Mouse (Mus musculus) bone marrow macrophage, adult 2 months (primary cell): Measurements from ENCODE around the gene Chrm3. TPM values are rescaled to one million over a fixed set of nuclear protein-coding genes. Genes with fewer than 3 reads are reported as not detected.
A peak's percentile ranks its signal among the peaks of the same experiment; 100 is the strongest.

Source experiments
- H3K27ac ChIP-seq: 2 replicates; pipeline ENCODE4 v1.5.1; 2012; ENCODE audit warnings: low read depth, low read length; ENCODE audit not compliant: insufficient read depth
- H3K4me1 ChIP-seq: 2 replicates; pipeline ENCODE4 v1.6.1; 2012; ENCODE audit warnings: low read length; ENCODE audit not compliant: control insufficient read depth, insufficient read depth
- H3K4me3 ChIP-seq: 2 replicates; pipeline ENCODE4 v1.5.1; 2012; ENCODE audit warnings: mild to moderate bottlenecking, low read length, moderate library complexity; ENCODE audit not compliant: insufficient read depth
- CTCF ChIP-seq: IDR thresholded peaks from 2 replicates; pipeline ENCODE4 v1.5.1; 2012; ENCODE audit warnings: low read depth, mild to moderate bottlenecking, low read length, moderate library complexity
- POLR2A ChIP-seq: IDR thresholded peaks from 2 replicates; pipeline ENCODE4 v1.6.1; 2012; ENCODE audit warnings: mild to moderate bottlenecking, low read depth, low read length, borderline replicate concordance
- polyA plus RNA-seq: library from polyadenylated mRNA; stranded (reverse); fragments of >200 nt; gene quantifications from 2 replicates; pipeline ENCODE4 v1.2.4, GENCODE M21; 2012; ENCODE audit not compliant: missing spikeins, insufficient read depth, insufficient read length

Gene Chrm3
- polyA plus RNA-seq, 1 experiment, result not detected

DNA sequence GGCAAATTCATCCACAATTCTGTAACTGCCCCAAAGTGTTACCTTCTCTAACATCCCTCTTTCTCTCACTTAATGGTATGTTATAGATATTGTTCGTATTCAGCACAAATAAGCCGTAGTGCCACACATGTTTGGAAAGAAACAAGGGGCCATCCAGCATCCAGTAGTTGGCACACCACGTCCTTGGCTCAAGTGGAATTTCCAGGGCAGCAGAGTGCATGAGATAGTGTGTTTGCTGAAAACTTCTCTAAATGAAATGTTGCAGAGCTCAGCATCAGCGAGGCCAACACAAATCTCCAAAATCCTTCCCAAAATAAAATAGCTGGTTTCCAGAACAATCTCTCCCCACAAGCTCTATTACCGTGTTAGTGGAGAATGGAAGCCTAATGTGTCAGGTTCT lies 473.4 kb downstream of the Chrm3 start:
- TF ChIP-seq POLR2A (no peak), CTCF (no peak)
- H3K4me1 ChIP-seq, result peaks cover 9% of the 10 kb centered on the region

DNA sequence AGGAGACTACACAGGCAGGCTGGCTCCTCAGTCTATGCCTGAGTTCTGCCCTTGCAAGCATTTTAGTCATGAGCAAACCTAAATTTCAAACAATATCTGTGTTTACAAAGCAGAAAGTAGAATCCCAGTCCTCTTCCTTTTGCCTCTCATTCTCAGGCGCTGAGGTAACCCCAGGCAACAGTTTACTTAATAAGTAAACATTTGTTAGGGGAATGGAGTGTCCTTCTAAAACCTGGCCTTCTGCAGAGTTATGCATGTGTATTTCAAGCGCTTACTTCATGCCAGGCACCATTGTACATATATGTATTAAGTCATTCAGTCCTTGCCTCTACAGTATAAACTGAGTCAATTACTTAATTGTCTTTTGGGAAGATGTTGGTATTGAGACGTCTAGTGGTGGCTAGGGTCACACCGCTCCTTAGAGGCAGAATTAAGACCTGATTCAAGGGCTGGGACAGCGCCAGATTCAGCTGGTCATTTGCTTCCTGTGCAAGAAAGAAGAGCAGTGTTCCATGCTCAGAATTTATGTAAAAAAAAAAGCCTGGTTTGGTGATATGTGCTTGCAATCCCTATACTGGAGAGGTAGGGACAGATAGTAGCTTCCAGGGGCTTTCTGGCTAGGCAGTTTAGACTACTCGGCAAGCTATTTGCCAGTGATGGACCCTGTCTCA lies 474.0 kb downstream of the Chrm3 start:
- Histone ChIP-seq H3K4me1 (peaks cover 9% of the 10 kb centered on the region), H3K4me3 (no peak overlapping the region), H3K27ac (no peak overlapping the region)
- TF ChIP-seq POLR2A (no peak), CTCF (no peak)

More for the DNA sequence above, 473.4 kb downstream of the Chrm3 start:
- Histone ChIP-seq H3K4me3 (no peak overlapping the region), H3K27ac (no peak overlapping the region)

DNA sequence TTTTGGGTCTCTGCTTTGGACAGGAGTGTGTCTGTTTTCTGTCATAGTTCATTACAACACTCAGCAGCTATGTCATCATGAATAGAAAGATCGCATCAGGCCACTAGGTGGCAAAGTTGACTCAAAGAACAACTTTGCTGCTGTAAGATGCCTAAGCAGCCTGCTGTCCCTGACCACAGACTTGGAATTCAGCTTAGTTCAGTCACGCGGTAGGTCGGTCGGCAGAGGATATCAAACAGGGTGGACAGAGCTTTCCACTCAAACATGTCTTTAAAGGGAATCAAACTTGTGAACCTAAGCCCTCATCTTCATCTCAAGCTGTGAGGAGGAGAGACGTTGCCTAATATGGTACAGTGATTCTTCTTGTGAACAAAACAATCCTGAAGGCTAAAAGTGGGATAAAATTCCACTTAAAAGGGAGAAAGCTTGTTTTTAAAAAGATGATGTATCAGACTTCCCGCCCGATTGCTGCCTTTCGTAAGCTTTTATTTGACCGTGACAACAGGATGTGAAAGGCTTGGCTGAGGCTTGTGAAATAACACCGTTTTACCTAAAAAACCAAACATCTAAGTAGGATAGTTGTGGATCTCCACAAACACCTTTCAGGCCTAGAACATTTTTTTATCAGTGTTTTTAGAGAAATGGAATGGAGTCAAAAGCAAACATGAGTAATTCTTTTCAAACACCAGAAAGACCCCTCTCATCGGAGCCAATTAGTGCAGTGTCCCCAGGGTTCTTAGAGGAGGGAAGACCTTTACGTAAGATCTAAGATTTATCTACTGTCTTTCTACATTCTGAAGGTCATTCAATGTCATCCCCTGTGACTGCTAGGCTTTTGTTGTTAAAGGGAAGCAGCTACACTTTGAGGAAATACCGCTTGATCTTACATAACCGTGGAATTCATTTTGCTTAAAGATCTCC lies 478.0 kb downstream of the Chrm3 start:
- TF ChIP-seq CTCF (no peak), POLR2A (no peak)
- Histone ChIP-seq H3K27ac (no peak overlapping the region), H3K4me1 (peaks cover 11% of the 10 kb centered on the region), H3K4me3 (no peak overlapping the region)

DNA sequence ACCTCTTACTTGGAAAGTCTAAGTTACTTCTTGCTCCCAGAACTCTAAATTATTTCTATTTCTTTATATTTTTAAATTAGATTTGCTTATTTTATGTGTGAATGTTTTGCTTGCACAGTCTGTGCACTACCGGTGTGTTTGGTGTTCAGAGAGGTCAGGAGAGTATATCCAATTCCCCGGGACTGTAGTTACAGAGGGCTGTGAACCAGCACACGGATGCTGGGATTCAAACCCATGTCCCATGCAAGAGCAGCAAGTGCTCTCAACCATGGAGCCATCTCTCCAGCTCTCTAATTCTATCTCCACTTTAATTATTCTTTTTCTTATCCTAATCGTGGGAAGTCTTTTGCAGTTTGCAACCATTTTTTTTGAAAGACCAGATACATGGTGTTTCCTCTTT lies 478.7 kb downstream of the Chrm3 start:
- no peak overlapping the region for H3K27ac ChIP-seq
- H3K4me3 ChIP-seq, result no peak overlapping the region
- H3K4me1 ChIP-seq, result peaks cover 11% of the 10 kb centered on the region
- TF ChIP-seq POLR2A (no peak), CTCF (no peak)

DNA sequence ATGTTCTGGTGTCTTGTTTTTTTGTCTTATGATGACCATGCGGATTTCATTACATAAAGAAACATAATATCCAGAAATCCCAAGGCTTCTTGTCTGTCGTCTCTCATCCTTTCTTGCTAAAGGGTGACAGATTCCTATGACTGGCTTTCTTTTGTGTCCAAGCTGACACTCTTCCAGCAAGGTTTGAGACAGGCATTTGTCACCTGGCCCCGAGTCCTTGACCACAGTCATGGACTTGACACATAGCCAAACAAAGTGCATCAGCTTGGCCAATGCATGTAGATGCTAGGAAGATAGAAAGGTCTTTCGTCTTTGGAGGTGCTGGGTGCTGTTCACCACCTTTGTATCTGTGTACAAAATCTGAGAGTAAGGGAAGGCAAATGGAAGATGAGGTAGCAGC lies 480.2 kb downstream of the Chrm3 start:
- Histone ChIP-seq H3K4me1 (peaks cover 11% of the 10 kb centered on the region), H3K4me3 (no peak overlapping the region), H3K27ac (no peak overlapping the region)
- TF ChIP-seq CTCF, result no peak
- no peak for TF ChIP-seq POLR2A

DNA sequence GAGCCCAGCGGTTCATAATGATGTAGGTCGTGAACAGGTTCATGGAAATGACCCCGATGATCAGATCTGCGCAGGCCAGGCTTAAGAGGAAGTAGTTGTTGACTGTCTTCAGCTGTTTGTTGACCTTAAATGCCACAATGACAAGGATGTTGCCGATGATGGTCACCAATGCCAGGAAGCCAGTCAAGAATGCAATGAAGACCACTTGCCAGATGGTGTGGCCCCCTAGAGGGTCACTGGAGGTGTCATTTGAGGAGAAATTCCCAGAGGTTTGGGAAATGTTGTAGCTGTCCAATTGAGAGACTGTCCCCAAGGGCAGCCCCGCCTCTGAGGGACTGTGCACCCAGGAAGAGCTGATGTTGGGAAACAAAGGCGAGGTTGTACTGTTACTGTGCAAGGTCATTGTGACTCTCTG lies 482.0 kb downstream of the Chrm3 start:
- peaks cover 18% of the 10 kb centered on the region for H3K4me1 ChIP-seq
- no peak overlapping the region for H3K4me3 ChIP-seq
- H3K27ac ChIP-seq, result no peak overlapping the region
- TF ChIP-seq CTCF (no peak), POLR2A (no peak)

DNA sequence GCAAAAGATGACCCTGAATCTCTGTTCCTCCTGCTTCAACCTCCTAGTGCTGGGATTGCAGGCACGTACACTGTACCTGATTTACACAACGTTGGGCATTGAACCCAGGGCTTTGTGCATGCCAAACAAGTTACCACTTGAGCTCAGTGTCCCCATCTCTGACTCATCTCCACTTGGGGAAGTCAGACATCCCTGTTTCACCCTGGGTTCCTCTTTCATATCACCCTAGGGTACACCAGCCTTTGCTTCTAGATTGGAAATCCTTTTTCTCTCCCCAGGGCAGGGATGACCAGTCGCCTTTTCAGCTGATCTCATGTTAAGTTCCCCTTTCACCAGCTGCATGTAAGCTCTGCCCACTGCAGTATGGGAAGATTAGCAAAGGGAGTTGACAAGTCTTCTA lies 487.3 kb downstream of the Chrm3 start:
- Histone ChIP-seq H3K4me3 (peak overlapping the region; percentile 10; the same call in 1 of the 2 replicates), H3K4me1 (peaks cover 19% of the 10 kb centered on the region), H3K27ac (peak overlapping the region; percentile 63)
- TF ChIP-seq POLR2A (no peak), CTCF (no peak)

DNA sequence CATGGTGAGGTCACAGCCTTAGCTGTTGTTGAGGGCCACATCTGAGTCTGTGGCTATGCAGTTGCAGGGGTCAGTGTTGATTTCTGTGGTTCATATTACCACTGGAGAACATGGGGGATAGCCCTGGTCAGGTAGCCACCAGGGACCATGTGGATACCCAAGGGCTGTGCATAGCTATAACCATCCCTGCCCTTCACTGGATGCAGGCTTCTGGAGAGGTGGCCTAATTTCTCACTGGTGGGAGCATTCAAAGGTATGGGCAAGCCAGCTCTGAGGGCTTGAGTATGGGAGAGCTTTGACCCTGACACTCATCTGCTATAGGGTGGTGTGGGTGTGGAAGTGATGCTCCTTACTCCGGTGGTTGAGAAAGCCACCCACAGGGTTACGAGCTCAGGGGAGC lies 494.5 kb downstream of the Chrm3 start:
- Histone ChIP-seq H3K4me3 (no peak overlapping the region), H3K27ac (no peak overlapping the region), H3K4me1 (0 out of 2 replicates have a peak, but pooled peaks cover 2% of the 10 kb centered on the region)
- TF ChIP-seq POLR2A, result no peak
- TF ChIP-seq CTCF, result no peak

DNA sequence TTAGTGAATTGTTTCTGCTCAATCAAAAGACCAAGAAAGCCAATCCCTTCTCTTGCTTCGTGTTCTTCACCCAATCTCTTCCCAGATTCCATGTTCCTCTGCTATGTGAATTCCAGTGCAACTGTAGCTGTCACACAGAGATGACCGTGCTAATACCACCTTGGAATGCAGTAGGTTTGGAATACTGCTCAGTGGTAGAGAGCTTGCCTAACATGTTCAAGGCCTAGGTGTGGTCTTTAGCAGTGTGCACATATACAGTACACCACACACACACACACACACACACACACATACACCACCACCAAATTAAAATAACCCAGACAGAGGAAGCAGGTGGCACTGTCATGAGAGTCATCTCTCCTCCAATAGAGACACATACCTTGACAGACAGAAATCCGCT lies 513.1 kb downstream of the Chrm3 start:
- no peaks in the 10 kb centered on the region for H3K4me1 ChIP-seq
- H3K4me3 ChIP-seq, result no peak overlapping the region
- TF ChIP-seq CTCF, result no peak
- no peak for TF ChIP-seq POLR2A
- H3K27ac ChIP-seq, result no peak overlapping the region
